Mouse (Mus musculus) limb, embryonic 11.5 days (tissue): ENCODE data around the gene 4931428L18Rik. TPM values are rescaled to one million over a fixed set of nuclear protein-coding genes. Genes with fewer than 3 reads are reported as not detected.
A peak's percentile ranks its signal among the peaks of the same experiment; 100 is the strongest.

Source experiments
- ATAC-seq: fragments of 200-750 bp; cut with Nextera tagmentation; 2 replicates; pipeline ENCODE4 v1.8.0; 2017; ENCODE audit warnings: low read depth; ENCODE audit not compliant: insufficient number of reproducible peaks, low FRiP score, low TSS enrichment
- DNase-seq: peaks from one replicate; pipeline ENCODE4 v3.0.0-alpha.2; 2015; ENCODE audit warnings: low spot score
- H3K27ac ChIP-seq: fragments of 300-500 bp; sonication (generic); replicated peaks from 2 replicates; pipeline ENCODE4 v1.5.1; 2014; ENCODE audit warnings: low read depth, mild to moderate bottlenecking, low read length
- H3K27me3 ChIP-seq: fragments of 300-500 bp; sonication (generic); 2 replicates; pipeline ENCODE4 v1.6.1; 2014; ENCODE audit warnings: mild to moderate bottlenecking, low read length, mixed read lengths; ENCODE audit not compliant: control insufficient read depth, insufficient read depth
- H3K36me3 ChIP-seq: fragments of 300-500 bp; sonication (generic); 2 replicates; pipeline ENCODE4 v1.6.1; 2014; ENCODE audit warnings: mild to moderate bottlenecking, low read length, moderate library complexity, mixed read lengths; ENCODE audit not compliant: control insufficient read depth, insufficient read depth
- H3K4me1 ChIP-seq: fragments of 300-500 bp; sonication (generic); 2 replicates; pipeline ENCODE4 v1.6.1; 2014; ENCODE audit warnings: low read length, mixed read lengths; ENCODE audit not compliant: control insufficient read depth, insufficient read depth
- H3K4me2 ChIP-seq: fragments of 300-500 bp; sonication (generic); 2 replicates; pipeline ENCODE4 v1.6.1; 2014; ENCODE audit warnings: low read depth, mild to moderate bottlenecking, moderate library complexity; ENCODE audit not compliant: severe bottlenecking
- H3K4me3 ChIP-seq: fragments of 300-500 bp; sonication (generic); 2 replicates; pipeline ENCODE4 v1.5.1; 2014; ENCODE audit warnings: low read depth, low read length
- H3K9ac ChIP-seq: fragments of 300-500 bp; sonication (generic); 2 replicates; pipeline ENCODE4 v1.6.1; 2014; ENCODE audit warnings: mild to moderate bottlenecking, low read length
- H3K9me3 ChIP-seq: fragments of 300-500 bp; sonication (generic); 2 replicates; pipeline ENCODE4 v1.6.1; 2016; ENCODE audit warnings: low read length; ENCODE audit not compliant: control insufficient read depth
- WGBS: fragments of 180-500 bp; shearing (Covaris S2); extraction: QIAGEN DNeasy Blood & Tissue Kit; methylation state at CpG from one replicate; pipeline ENCODE4 v1.1.7; 2014; 5-methylcytosine and 5-hydroxymethylcytosine counted together
- polyA plus RNA-seq: library from polyadenylated mRNA; unstranded; fragments of >200 nt; fragmentation: Nextera tagmentation; extraction: Ambion mirVana; gene quantifications from 2 replicates; pipeline ENCODE4 v1.2.1, GENCODE M21; 2014

The 4931428L18Rik gene
- polyA plus RNA-seq, 1 experiment from 2014 or later, result not detected

DNA sequence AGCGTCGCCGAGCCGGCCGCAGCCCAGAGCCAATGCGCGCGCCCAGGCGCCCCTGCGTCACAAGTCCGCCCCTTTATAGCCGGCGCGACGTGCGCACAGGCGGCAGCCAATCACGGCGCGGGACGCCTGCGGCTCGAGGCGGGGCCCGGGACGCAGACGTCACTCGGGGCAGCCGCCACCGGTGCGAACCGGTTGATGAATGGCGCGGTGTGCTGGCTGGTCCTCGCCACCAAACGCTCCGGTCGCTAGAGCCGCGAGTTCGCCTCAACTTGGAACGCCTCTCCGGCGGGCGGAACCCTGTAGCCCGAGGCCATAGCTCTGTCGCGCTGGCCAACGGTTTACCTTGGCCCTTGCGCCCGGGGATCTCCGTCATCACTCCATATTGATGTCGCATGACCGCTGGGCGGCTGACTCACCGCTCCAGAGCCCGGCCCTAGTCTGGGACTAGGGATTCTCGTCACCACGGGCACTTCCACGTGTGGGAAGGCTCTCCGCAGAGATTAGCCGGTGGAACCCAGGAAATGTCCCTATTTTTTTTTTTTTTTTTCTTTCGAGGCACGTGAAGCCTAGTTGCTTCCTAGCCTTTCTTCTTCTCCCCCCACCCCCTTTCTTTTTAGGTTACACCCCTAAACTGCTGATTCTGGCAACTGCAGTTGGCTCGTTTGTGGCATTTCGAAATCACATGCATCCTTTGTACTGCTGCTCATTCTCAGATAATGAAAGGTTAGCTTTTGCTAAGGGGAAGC lies 272.6 kb downstream of the 4931428L18Rik start:
- Histone ChIP-seq H3K9ac (peak overlapping the region; percentile 98), H3K36me3 (peaks cover under 1% of the 10 kb centered on the region; the same call in 1 of the 2 replicates), H3K4me1 (no peaks in the 10 kb centered on the region), H3K9me3 (no peaks in the 10 kb centered on the region), H3K4me3 (peak overlapping the region; percentile 63), H3K27ac (peak overlapping the region; percentile 99), H3K27me3 (no peaks in the 10 kb centered on the region), H3K4me2 (peak overlapping the region; percentile 50)
- under 1% methylated on average over 63 of the region's 66 CpGs for WGBS
- DNase-seq (peak; percentile 96), ATAC-seq (peak; percentile 98)

DNA sequence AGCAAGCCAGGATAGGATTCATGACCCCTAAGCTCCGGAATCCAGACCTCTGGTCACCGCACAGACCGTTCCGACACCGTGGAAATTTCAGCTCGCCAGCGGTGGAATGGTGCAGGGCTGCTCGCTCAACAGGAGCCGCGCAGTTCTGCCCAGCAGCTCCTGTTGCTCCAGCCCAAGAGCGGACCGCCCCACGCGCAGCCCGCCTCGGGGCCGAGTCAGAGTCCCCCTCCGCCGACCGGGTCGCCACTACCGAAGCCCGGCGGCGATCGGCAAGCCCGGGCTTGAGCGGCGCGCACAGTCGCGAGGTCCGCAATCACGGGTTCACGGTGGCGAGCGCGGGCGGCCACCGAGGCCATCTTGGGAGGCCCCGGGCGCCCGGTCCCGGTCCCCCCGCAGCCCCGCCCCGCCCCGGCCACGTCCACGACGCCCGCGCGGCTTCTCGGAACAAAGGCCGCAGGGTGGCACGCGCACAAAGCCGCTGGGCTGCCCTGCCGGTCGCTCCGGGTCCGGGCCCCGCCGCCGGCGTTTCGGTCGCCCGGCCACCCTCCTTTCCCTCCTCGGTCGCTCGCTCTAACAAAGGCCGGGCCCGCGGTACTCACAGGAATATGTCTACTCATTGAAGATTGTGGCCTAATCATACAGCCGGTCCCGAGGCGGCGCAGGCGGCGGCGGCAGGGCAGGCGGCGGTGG lies 273.4 kb downstream of the 4931428L18Rik start:
- Histone ChIP-seq H3K9ac (peak overlapping the region; percentile 98), H3K9me3 (no peaks in the 10 kb centered on the region), H3K4me2 (peak overlapping the region; percentile 32), H3K36me3 (peaks cover 4% of the 10 kb centered on the region), H3K27me3 (no peaks in the 10 kb centered on the region), H3K27ac (peak overlapping the region; percentile 99), H3K4me3 (peak overlapping the region; percentile 63), H3K4me1 (no peaks in the 10 kb centered on the region)
- ATAC-seq (peak; percentile 53), DNase-seq (peak; percentile 74)
- WGBS, result under 1% methylated on average over 73 of the region's 85 CpGs

DNA sequence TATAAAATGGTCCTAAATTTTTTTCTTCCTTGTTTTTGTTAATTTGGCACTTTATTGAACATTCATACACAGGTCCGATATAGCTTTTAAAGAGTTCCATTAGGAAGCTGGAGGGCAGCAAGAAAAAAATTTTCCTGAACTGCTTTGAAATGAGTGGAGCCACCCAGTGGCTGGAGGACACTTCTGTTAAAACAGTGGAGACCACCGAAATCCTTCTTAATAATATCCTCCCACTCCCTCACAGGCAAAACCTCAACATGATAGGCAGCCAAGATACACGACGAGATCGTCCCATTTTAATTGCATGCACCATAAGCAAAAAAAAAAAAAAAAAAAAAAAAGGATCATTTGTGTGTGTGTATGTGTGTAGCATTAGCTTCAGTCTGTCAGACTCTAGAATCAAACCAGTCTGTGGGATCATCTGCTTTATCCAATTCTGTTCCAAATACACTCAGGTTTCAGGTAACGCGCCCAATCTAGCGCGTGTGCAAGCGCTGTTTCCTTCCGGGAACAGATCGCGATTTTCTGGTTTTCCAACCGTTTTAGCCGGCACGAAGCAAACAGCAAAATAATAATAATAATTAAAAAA lies 274.0 kb downstream of the 4931428L18Rik start:
- peak; percentile 63 for DNase-seq
- H3K27ac ChIP-seq, result peak overlapping the region; percentile 99
- peak overlapping the region; percentile 63 for H3K4me3 ChIP-seq
- no peaks in the 10 kb centered on the region for H3K27me3 ChIP-seq
- H3K9me3 ChIP-seq, result no peaks in the 10 kb centered on the region
- peak overlapping the region; percentile 98 for H3K9ac ChIP-seq
- H3K4me2 ChIP-seq, result peak overlapping the region; percentile 32
- WGBS, result under 1% methylated on average over 16 of the region's 16 CpGs
- no peaks in the 10 kb centered on the region for H3K4me1 ChIP-seq
- peaks cover 6% of the 10 kb centered on the region for H3K36me3 ChIP-seq
- no peak for ATAC-seq

Other genes starting within 250 kb of the 4931428L18Rik start
- gene AC153137.1, start 244.7 kb downstream of the 4931428L18Rik start, polyA plus RNA-seq, result not detected in 2 replicates
- not detected in 2 replicates for gene Lgsn, start 46.3 kb downstream of the 4931428L18Rik start, polyA plus RNA-seq
- gene Pih1d3, start 154 bp upstream of the 4931428L18Rik start, polyA plus RNA-seq, result not detected in 2 replicates